Mouse (Mus musculus) midbrain, embryonic 16.5 days (tissue): Measurements from ENCODE around the gene Emid1. TPM values are rescaled to one million over a fixed set of nuclear protein-coding genes. Genes with fewer than 3 reads are reported as not detected.

Experiments
- ATAC-seq: fragments of 200-750 bp; cut with Nextera tagmentation; 2 replicates; pipeline ENCODE4 v1.8.0; 2017; ENCODE audit warnings: moderate TSS enrichment
- H3K27ac ChIP-seq: fragments of 300-500 bp; sonication (generic); 2 replicates; pipeline ENCODE4 v1.5.1; 2014; ENCODE audit warnings: mild to moderate bottlenecking, low read length, mixed read lengths
- H3K27me3 ChIP-seq: fragments of 300-500 bp; sonication (generic); 2 replicates; pipeline ENCODE4 v1.6.1; 2014; ENCODE audit warnings: low read depth, low read length, mixed read lengths; ENCODE audit not compliant: control insufficient read depth, insufficient read depth
- H3K36me3 ChIP-seq: fragments of 300-500 bp; sonication (generic); 2 replicates; pipeline ENCODE4 v1.6.1; 2014; ENCODE audit warnings: mild to moderate bottlenecking, low read length, moderate library complexity, mixed read lengths; ENCODE audit not compliant: control insufficient read depth, insufficient read depth
- H3K4me1 ChIP-seq: fragments of 300-500 bp; sonication (generic); 2 replicates; pipeline ENCODE4 v1.6.1; 2014; ENCODE audit warnings: mild to moderate bottlenecking, low read length, mixed read lengths; ENCODE audit not compliant: control insufficient read depth, insufficient read depth
- H3K4me2 ChIP-seq: fragments of 300-500 bp; sonication (generic); 2 replicates; pipeline ENCODE4 v1.6.1; 2014; ENCODE audit warnings: mild to moderate bottlenecking, low read length, mixed read lengths
- H3K4me3 ChIP-seq: fragments of 300-500 bp; sonication (generic); 2 replicates; pipeline ENCODE4 v1.5.1; 2014; ENCODE audit warnings: low read depth, mild to moderate bottlenecking, low read length, moderate library complexity, mixed read lengths
- H3K9ac ChIP-seq: fragments of 300-500 bp; sonication (generic); 2 replicates; pipeline ENCODE4 v1.6.1; 2014; ENCODE audit warnings: low read depth, low read length, mixed read lengths
- H3K9me3 ChIP-seq: fragments of 300-500 bp; sonication (generic); replicated peaks from 2 replicates; pipeline ENCODE4 v1.6.1; 2014; ENCODE audit warnings: mild to moderate bottlenecking, low read length, mixed read lengths; ENCODE audit not compliant: control insufficient read depth, poor library complexity, severe bottlenecking
- WGBS: fragments of 180-500 bp; shearing (Covaris S2); extraction: QIAGEN DNeasy Blood & Tissue Kit; methylation state at CpG from one replicate; pipeline ENCODE4 v1.1.7; 2014; 5-methylcytosine and 5-hydroxymethylcytosine counted together
- polyA plus RNA-seq: library from polyadenylated mRNA; unstranded; fragments of >200 nt; fragmentation: Nextera tagmentation; extraction: Ambion mirVana; gene quantifications from 2 replicates; pipeline ENCODE4 v1.2.1, GENCODE M21; 2015

Gene Emid1
- polyA plus RNA-seq, 1 experiment from 2014 or later, result 12.4 TPM

GRCm38 (mm10) chr11:5058783-5059182, 93.3 kb downstream of the Emid1 start:
- H3K9ac ChIP-seq, result no peak overlapping the region
- no peak for ATAC-seq
- no peak overlapping the region for H3K4me2 ChIP-seq
- H3K9me3 ChIP-seq, result no peaks in the 10 kb centered on the region
- H3K36me3 ChIP-seq, result no peaks in the 10 kb centered on the region
- peaks cover 41% of the 10 kb centered on the region for H3K4me1 ChIP-seq
- no peak overlapping the region for H3K4me3 ChIP-seq
- no peak overlapping the region for H3K27ac ChIP-seq
- peaks cover 61% of the 10 kb centered on the region for H3K27me3 ChIP-seq
- WGBS, result 32% methylated on average over 9 of the region's 9 CpGs

GRCm38 (mm10) chr11:5057856-5058641, 94.0 kb downstream of the Emid1 start, which contains the start of gene Rasl10a:
Rasl10a (plus strand) TSS chr11:5058128.
- 2% methylated on average over 77 of the region's 77 CpGs for WGBS

GRCm38 (mm10) chr11:5057541-5057855, 94.6 kb downstream of the Emid1 start:
- Histone ChIP-seq H3K4me3 (peak overlapping the region; percentile 49), H3K4me1 (peaks cover 31% of the 10 kb centered on the region), H3K27me3 (peaks cover 50% of the 10 kb centered on the region), H3K9ac (peak overlapping the region; percentile 66; the same call in 1 of the 2 replicates), H3K27ac (no peak overlapping the region), H3K4me2 (peak overlapping the region; percentile 90), H3K36me3 (no peaks in the 10 kb centered on the region), H3K9me3 (no peaks in the 10 kb centered on the region)
- 8% methylated on average over 8 of the region's 8 CpGs for WGBS
- no peak for ATAC-seq

More at GRCm38 (mm10) chr11:5057856-5058641, 94.0 kb downstream of the Emid1 start, which contains the start of gene Rasl10a:
- Histone ChIP-seq H3K9me3 (no peaks in the 10 kb centered on the region), H3K9ac (peak within 1 kb of the TSS; percentile 66), H3K36me3 (no peaks in the 10 kb centered on the region), H3K4me1 (peaks cover 35% of the 10 kb centered on the region), H3K27me3 (peaks cover 55% of the 10 kb centered on the region), H3K4me3 (peak within 1 kb of the TSS; percentile 49), H3K4me2 (peak within 1 kb of the TSS; percentile 90), H3K27ac (no peak within 1 kb of the TSS)
- ATAC-seq, result peak; percentile 7; the same call in 1 of the 2 replicates

- ATAC-seq, result no peak
- H3K27ac ChIP-seq, result no peak overlapping the region
- no peaks in the 10 kb centered on the region for H3K9me3 ChIP-seq
- H3K4me3 ChIP-seq, result no peak overlapping the region
- WGBS, result 55% methylated on average over 8 of the region's 8 CpGs
- no peak overlapping the region for H3K4me2 ChIP-seq
- no peak overlapping the region for H3K9ac ChIP-seq
- H3K27me3 ChIP-seq, result peaks cover 45% of the 10 kb centered on the region
- peaks cover 27% of the 10 kb centered on the region for H3K4me1 ChIP-seq
- H3K36me3 ChIP-seq, result no peaks in the 10 kb centered on the region
Measured at GRCm38 (mm10) chr11:5057064-5057463, 95.0 kb downstream of the Emid1 start.

Other genes starting within 250 kb of the Emid1 start
- 3.7 and 4.3 TPM in 2 replicates for gene Nefh, start 204.2 kb downstream of the Emid1 start, polyA plus RNA-seq
- gene Ap1b1, start 165.4 kb downstream of the Emid1 start, polyA plus RNA-seq, result 104 and 108 TPM in 2 replicates
- 1.1 and 1.2 TPM in 2 replicates for gene Rasl10a, start 94.1 kb downstream of the Emid1 start, polyA plus RNA-seq
- 19.5 and 20.6 TPM in 2 replicates for gene Gas2l1, start 86.9 kb downstream of the Emid1 start, polyA plus RNA-seq
- gene Rhbdd3, start 53.3 kb downstream of the Emid1 start, polyA plus RNA-seq, result 46.9 and 48.8 TPM in 2 replicates
- gene Ewsr1, start 53.0 kb downstream of the Emid1 start, polyA plus RNA-seq, result 548 and 592 TPM in 2 replicates
- 4.0 and 4.8 TPM in 2 replicates for gene Kremen1, start 109.3 kb upstream of the Emid1 start, polyA plus RNA-seq